Mouse (Mus musculus) heart, postnatal 14 days (tissue): Measurements from ENCODE around the gene Kif3a. TPM values are rescaled to one million over a fixed set of nuclear protein-coding genes. Genes with fewer than 3 reads are reported as not detected.
"Not testable (repeated sequence)": the region's sequence is repeated elsewhere in the genome, so short reads cannot be mapped to it uniquely, and the experiment has no call there.

Experiments used
- DNase-seq, 2 experiments: peaks; one replicate each; pipeline ENCODE4 v3.0.0; 2021 to 2022
- intact Hi-C: fragments of 180-260 bp; cut with DNase I; formaldehyde crosslinking; loops from one replicate; pipeline ENCODE4 v1.15.1; 2025
- total RNA-seq, 2 experiments: library from RNA; stranded (reverse); gene quantifications; 2 replicates each; pipeline ENCODE4 v1.2.3; 2021

Kif3a gene
- total RNA-seq, 2 experiments from 2014 or later: 9.6 to 9.9 TPM

GRCm38 (mm10) chr11:53540394-53540793 is 26.8 kb upstream of the Kif3a start:
- intact Hi-C loops: no loop called here
- DNase-seq: no peak

GRCm38 (mm10) chr11:53541222-53541621 is 26.0 kb upstream of the Kif3a start:
- DNase-seq: no peak
- intact Hi-C loops: no loop called here

- intact Hi-C loops: no loop called here
- no peak for DNase-seq
Observed at GRCm38 (mm10) chr11:53543021-53543420, 24.2 kb upstream of the Kif3a start.

- no peak for DNase-seq
- intact Hi-C loops: no loop called here
Observed at GRCm38 (mm10) chr11:53546271-53546670, 20.9 kb upstream of the Kif3a start.

DNA sequence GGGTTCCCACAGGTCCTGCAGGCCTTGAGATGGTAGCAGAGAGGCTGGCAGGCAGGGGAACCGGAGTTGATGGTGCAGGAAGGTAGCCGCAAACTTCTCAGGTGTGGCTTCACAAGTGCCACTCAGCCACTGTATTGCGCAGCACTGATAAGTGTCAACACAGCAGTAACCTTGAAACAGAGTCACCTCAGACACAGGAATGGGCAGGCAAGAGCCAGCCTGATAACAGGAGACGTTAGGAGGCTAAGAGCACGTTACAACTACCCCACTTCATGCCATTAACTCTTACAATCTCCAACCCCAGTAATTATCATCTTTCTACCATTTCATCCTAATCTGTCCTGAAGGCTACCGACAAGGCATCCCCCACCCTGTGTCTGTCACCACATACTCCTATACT is 19.6 kb upstream of the Kif3a start:
- no peak for DNase-seq
- intact Hi-C loops: no loop called here

- intact Hi-C loops: no loop called here
- no peak for DNase-seq
Observed at GRCm38 (mm10) chr11:53548036-53548605, 19.1 kb upstream of the Kif3a start.

DNA sequence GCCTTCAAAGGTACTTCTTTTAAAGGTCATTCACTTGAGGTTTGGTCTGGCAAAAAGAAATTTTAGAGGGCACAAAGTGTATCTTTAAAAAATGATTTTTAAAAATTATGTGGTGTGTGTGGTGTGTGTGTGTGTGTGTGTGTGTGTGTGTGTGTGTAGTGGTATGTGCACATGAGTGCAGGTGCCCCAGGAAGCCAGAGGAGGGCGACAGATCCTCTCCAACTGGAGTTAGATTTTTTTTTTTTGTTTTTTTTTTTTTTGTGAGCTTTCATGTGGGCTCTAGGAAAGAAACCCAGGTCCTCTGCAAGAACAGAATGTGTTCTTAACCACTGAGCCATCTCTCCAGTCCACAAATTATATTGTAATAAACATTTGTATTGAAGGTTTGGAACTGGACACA is 16.5 kb upstream of the Kif3a start:
- DNase-seq: no peak
- intact Hi-C loops: no loop called here

GRCm38 (mm10) chr11:53551754-53552153 is 15.4 kb upstream of the Kif3a start:
- intact Hi-C loops: no loop called here
- DNase-seq: no peak

DNA sequence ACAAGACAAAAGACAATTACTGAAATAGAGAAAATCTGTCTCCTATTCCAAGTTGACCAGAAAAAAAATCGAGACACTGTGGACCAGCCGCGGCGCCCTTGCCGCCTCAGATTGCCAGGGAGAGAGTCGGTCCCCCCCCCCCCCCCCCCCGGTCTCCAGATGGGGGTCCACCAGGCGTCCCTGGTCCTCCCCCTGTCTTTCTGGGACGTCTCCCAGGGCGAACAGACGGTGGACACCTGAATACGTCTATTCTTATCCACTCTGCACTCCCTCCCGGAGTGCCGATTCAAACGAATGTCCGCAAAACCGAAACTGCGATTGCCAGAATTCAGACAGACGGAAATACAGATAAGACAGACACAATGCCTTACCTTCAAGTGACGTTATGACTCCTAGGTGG is 10.7 kb upstream of the Kif3a start:
- intact Hi-C loops, DNase-seq: not testable (repeated sequence)

DNA sequence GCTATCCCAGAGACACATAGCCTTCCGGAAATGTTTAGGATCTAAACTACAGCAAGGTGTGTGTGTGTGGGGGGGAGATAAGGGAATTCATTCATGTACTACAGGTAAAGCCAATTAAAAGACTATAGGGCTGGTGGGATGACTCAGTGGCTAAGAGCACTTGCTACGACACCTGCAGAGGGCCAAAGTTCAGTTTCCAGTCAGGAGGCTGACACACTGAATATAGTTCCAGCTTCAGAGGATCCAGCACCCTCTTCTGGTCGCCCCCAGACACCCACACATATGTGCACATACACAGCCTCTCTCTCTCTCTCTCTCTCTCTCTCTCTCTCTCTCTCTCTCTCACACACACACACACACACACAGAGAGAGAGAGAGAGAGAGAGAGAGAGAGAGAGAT is 9.2 kb upstream of the Kif3a start:
- intact Hi-C loops, DNase-seq: not testable (repeated sequence)

GRCm38 (mm10) chr11:53559980-53560379 is 7.2 kb upstream of the Kif3a start:
- intact Hi-C loops, DNase-seq: not testable (repeated sequence)

GRCm38 (mm10) chr11:53561986-53562385 is 5.2 kb upstream of the Kif3a start:
- DNase-seq: no peak
- intact Hi-C loops: no loop called here

- no peak for DNase-seq
- intact Hi-C loops: no loop called here
Observed at GRCm38 (mm10) chr11:53566646-53567045, 533 bp upstream of the Kif3a start.

- intact Hi-C loops: loop anchor here (5.0 kb wide), 1 partner anchor 108 kb away; the partner anchor contains the start of gene Gm9837
- DNase-seq: no peak
Observed at GRCm38 (mm10) chr11:53580562-53580961, 13.4 kb downstream of the Kif3a start.

- DNase-seq: no peak
- intact Hi-C loops: loop anchor here (5.0 kb wide), 1 partner anchor 111 kb away; the partner anchor contains the start of gene Gm9837
Observed at GRCm38 (mm10) chr11:53583151-53583550, 16.0 kb downstream of the Kif3a start.

- DNase-seq: peak in 1 of 2 experiments; percentile 15
- intact Hi-C loops: loop anchor here (2.0 to 5.0 kb wide), 3 partner anchors 42 to 152 kb away; partner anchors contain the start of gene Gm9837
Observed at GRCm38 (mm10) chr11:53584849-53585248, 17.7 kb downstream of the Kif3a start.

GRCm38 (mm10) chr11:53585510-53585909 is 18.3 kb downstream of the Kif3a start:
- DNase-seq: no peak
- intact Hi-C loops: loop anchor here (2.0 to 5.0 kb wide), 2 partner anchors 41 to 152 kb away; no protein-coding TSS in a partner anchor

- intact Hi-C loops: loop anchor here (5.0 kb wide), 1 partner anchor 149 kb away; no protein-coding TSS in a partner anchor
- DNase-seq: no peak
Observed at GRCm38 (mm10) chr11:53588279-53588678, 21.1 kb downstream of the Kif3a start.

DNA sequence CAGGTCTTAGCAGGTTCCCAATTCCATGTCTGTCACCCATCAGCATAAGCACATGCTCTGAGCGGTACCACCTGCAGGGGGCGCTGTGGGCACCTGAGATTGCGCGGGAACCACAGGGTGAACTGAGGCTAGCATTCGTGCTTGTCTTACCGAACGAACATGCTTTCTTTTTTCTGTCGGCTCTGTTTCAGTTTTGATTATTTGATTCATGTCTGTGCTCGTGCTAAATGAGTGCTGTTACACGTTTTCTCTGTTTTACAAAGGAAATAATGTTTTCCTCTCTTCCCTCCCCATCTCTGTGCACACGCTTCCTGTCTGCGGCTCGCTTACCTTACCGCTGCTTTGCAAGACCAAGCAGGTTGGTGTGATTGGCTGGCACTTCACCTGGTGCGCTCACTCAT is 23.2 kb downstream of the Kif3a start:
- peak; percentile 28 to 49 for DNase-seq
- intact Hi-C loops: no loop called here

GRCm38 (mm10) chr11:53591116-53591515 is 23.9 kb downstream of the Kif3a start:
- intact Hi-C loops: no loop called here
- DNase-seq: no peak

DNA sequence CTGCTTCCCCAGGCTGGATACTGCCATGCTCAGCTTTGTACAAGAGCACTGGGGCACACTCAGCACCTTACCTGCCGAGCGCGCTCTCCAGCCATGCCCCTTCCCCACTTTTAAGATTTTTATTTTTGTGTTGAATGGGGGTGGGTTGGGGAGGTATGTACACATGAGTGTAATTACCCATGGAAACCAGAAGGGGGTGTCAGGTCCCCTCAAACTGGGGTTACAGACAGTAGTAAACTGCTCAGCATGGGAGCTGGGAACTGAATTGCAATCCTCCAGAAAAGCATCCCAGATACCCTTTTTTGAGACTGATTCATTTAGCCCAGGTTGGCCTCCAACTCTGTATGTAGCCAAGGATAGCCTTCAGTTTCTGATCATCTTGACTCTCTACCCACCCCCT is 37.8 kb downstream of the Kif3a start:
- no peak for DNase-seq
- intact Hi-C loops: no loop called here

DNA sequence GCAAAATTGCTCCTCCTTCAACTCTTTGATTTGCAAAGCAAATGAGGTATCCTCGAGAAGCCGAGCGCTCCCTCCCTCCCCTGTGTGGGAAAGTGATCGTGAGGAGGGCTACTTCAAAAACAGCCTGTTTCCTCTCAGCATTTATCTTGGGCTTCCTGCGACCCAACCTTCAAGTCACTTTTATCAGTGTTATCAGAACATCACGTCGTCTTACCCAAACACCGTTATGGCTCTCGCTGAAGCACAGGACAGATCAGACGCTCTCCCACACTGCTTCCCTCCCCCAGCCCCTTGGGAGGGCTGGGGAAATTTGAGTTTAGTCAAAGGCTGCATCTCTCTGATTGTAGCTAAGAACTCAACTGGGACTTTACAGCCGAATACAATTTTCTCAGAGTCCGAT is 38.4 kb downstream of the Kif3a start:
- no peak for DNase-seq
- intact Hi-C loops: no loop called here

- DNase-seq: no peak
- intact Hi-C loops: no loop called here
Observed at GRCm38 (mm10) chr11:53609231-53609630, 42.1 kb downstream of the Kif3a start.
